Mouse (Mus musculus): ENCODE data around the gene Kdm4a. TPM values are rescaled to one million over a fixed set of nuclear protein-coding genes. Genes with fewer than 3 reads are reported as not detected.

The Kdm4a gene
- total and polyA plus RNA-seq, 3 experiments, result 29.6 to 40.1 (median 37.5) TPM

GRCm38 (mm10) chr4:118115132-118115531 is 64.7 kb downstream of the Kdm4a start:
- DNase-seq, result no peak

DNA sequence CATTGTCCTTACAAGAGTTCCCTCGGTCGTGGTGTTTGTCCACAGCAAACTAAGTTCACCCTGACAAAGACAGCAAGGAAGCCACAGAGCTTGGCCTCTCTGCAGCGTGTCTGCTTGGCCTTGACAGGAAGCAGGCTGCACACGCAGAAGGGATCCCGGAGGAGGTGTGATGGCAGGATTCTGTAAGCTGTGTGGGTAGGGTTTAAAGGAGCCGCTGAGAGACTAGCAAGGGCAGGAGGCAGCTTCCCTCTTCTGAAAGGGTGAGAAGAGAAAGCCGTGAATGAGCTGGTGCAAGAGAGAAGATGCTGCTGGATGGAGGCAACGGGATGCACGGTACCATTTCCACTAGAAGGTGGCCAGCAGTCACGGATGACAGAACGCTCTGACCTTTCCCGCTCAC is 67.2 kb downstream of the Kdm4a start:
- no peak for DNase-seq

DNA sequence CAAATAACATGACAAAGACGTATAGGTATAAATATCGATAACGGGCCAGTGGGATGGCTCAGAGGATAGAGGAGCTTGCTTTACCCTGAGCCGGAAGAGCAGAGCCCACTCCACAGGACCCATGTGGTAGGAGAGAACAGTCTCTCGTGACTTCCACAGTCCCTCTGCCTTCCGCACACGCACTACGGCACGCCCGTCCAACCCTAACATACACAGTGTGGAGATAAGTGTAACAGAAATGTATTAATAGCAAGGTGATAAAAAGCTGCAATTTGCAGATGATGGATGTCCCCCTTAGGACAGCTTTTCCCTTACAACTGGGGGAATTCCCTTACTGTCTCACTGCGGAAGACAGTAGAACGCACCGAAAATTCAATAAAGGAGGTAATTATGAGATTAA is 70.2 kb downstream of the Kdm4a start:
- no peak for DNase-seq

DNA sequence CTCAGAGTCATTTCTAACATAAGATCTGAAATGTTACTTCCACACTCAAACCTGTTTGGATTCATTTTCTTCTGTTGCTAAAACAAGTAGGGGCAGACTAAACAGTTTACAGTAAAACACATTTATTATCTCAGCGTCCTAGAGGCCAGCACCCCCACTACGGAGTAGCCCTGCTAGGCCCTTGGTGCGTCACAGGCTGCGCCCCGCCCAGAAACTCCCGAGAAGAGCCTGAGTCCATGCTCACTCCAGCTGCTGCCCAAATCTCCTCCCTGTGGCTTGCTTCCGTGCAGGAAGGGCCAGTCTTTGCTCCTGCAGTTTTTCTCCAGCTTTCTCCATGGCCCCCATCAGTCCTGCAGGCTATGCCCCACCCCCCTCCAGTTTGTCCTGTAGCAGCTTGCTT is 71.1 kb downstream of the Kdm4a start:
- no peak for DNase-seq

- DNase-seq, result no peak
These were observed 74.4 kb downstream of the Kdm4a start for GRCm38 (mm10) chr4:118105256-118106053.

DNA sequence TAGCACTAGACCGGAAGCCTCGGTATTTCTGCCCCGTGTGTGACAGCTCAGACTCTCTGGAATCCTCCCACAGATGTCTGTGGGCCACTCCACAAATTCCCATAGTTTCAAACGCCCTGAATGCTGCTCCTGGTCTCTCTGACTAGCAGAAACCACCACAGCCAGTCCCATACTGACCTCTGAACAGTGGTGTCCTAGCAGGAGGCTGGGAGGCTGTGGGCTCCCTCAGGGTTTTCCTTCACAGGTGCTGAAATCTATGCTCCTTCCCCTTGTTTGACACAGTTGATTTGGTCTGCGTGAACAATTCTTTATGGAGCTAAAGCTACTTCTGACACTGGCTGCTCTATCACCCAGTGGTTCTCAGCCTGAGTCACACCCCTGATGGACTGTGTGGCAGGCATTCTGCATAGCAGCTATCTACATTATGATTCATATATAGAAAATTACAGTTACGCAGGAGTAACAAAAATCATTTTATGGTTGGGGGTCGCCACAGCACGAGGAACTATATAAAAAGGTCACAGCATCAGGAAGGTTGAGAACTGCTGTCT is 76.5 kb downstream of the Kdm4a start:
- no peak for DNase-seq

DNA sequence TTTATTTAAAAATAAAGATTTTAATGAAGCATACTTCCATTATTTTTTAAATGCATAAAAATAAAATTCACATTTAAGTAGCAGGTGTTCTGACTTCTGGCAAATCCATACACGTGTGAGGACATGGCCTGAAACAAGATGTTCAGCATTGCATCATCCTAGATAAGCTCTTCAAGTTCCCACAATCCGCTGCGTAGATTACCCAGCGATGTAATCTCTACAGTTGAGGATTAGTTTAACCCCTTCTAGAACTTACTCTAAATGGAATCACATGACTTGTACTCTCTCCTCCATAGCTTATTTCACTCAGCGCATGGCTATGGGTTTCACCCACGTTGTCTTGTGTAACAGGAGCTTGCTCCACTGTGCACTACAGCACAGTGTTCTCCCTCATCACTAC is 78.3 kb downstream of the Kdm4a start:
- no peak for DNase-seq

- DNase-seq, result no peak
These were observed 80.0 kb downstream of the Kdm4a start for GRCm38 (mm10) chr4:118099637-118100364.

DNA sequence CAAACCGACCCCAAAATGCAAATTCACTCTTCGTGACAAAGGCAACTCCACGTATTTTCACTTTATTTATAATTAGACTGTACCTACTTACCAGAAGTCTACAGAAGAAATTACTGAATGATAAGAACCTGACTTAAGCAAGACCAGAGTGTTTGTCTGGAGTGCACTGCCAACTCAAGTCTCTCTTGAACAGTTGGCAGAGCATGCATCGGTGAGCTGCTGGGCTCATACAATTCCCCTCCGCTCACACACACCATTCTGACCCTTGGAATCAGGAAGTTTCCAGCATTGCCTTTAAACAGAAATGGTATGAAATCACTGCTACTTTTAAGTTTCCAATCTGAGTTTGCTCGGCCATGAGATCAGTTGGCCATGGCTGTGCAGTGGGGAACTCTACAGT is 81.3 kb downstream of the Kdm4a start:
- no peak for DNase-seq

DNA sequence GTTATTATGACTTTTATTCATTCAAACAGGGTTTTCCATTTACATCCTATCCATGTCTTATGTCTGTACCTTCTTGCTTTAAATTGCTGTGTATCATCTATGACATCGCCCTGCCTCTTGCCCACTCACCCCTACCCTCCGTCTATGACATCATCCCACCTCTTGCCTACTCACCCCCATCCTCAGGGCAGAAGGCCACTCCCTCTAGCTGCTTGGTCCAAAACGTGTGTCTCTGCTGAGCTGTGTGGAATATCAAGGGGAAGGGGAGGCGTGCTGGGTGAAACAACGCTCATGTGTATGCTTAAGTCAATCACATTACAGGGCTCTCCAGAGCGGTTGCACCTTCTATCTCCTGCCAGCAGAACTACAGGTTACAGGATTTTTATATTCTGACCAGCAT is 83.8 kb downstream of the Kdm4a start:
- DNase-seq, result no peak

DNA sequence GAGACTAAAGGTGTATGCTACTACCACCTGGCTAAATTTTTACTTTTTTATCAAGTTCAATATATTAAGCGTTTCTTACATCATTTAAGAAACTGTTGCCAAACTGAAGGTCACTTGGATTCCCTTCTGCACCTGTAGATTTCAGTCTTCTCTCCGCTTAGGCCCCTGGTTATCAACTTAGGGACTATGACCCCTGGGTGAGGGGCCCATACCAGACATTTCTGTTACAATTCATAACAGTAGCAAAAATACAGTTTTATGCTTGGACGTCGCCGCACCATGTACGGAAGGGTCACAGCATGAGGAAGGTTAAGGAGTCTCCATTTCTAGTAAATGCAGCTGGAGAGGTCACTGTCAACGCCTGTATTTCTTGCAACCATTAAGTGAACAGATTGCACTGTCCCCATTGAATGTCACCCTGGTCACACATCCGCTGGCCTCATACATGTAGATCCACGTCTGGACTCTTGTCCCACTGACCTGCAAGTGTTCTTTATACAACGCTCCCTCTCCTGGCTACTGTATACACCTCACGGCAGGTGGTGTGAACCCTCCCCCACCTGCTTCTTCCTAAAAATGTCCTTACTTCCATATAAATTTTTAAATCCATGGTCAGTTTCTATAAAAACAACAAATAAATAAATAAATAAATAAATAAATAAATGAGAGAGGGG is 86.9 kb downstream of the Kdm4a start:
- DNase-seq, result no peak

- no peak for DNase-seq
These were observed 89.4 kb downstream of the Kdm4a start for GRCm38 (mm10) chr4:118090449-118090848.

- DNase-seq, result peak; percentile 40
These were observed 89.9 kb downstream of the Kdm4a start for GRCm38 (mm10) chr4:118089939-118090338.

- DNase-seq, result no peak
These were observed 91.1 kb downstream of the Kdm4a start for GRCm38 (mm10) chr4:118088771-118089170.

Small RNA genes within 50 kb of the gene (microRNA-seq; reads per million reads assigned to microRNA genes)
- gene Mir7226, result 0 to 0.83 reads per million in 2 experiments

Other genes starting within 250 kb of the Kdm4a start
- gene St3gal3, start 45.1 kb downstream of the Kdm4a start, total RNA-seq (2021), result 10 to 100 TPM; 36.7 to 45.8 TPM
- 44.3 and 56.7 TPM in 2 replicates for gene St3gal3, start 45.1 kb downstream of the Kdm4a start, polyA plus RNA-seq (2012; rRNA removed)
- gene Ptprf, start 111.4 kb upstream of the Kdm4a start, total RNA-seq (2021), result 10 to 100 TPM; 34.9 to 87.8 TPM
- gene Ptprf, start 111.4 kb upstream of the Kdm4a start, polyA plus RNA-seq (2012; rRNA removed), result 43.2 and 43.3 TPM in 2 replicates
- gene Szt2, start 229.2 kb upstream of the Kdm4a start, total RNA-seq (2021), result 10 to 100 TPM; 17.1 to 18.0 TPM
- gene Szt2, start 229.2 kb upstream of the Kdm4a start, polyA plus RNA-seq (2012; rRNA removed), result 36.6 and 39.7 TPM in 2 replicates
- 10 to 100 TPM; 55.6 to 68.1 TPM for gene Med8, start 229.3 kb upstream of the Kdm4a start, total RNA-seq (2021)
- gene Med8, start 229.3 kb upstream of the Kdm4a start, polyA plus RNA-seq (2012; rRNA removed), result 10.6 and 12.1 TPM in 2 replicates
- gene Elovl1, start 248.1 kb upstream of the Kdm4a start, total RNA-seq (2021), result 100 to 1,000 TPM in 1 of 2 experiments, 10 to 100 TPM in 1; 81.0 to 123 TPM
- gene Elovl1, start 248.1 kb upstream of the Kdm4a start, polyA plus RNA-seq (2012; rRNA removed), result 158 and 228 TPM in 2 replicates